Mouse (Mus musculus): Measurements from ENCODE around the gene Tshb.

GRCm38 (mm10) chr3:102751136-102751535 is 31.4 kb downstream of the Tshb start:
- TF ChIP-seq CTCF (IDR thresholded peaks at IDR 0.05; ENCODE audit: control insufficient read depth, insufficient read depth, insufficient read length) (no peak), MAX (IDR thresholded peaks at IDR 0.05) (no peak), FOSL1 (IDR thresholded peaks at IDR 0.05; ENCODE audit: insufficient read depth, low read length, poor library complexity, severe bottlenecking) (no peak), CEBPB (IDR thresholded peaks at IDR 0.05; ENCODE audit: low read depth) (no peak)
